Mouse (Mus musculus) B cell, adult 62 days (primary cell): ENCODE data around the gene Chchd1. TPM values are rescaled to one million over a fixed set of nuclear protein-coding genes. Genes with fewer than 3 reads are reported as not detected.

Source experiments
- total RNA-seq: library from RNA; stranded (reverse); gene quantifications from 4 replicates; pipeline ENCODE4 v1.2.4, GENCODE M21; 2023

The Chchd1 gene
- total RNA-seq = 32.0 to 40.8 TPM (median 34.1 TPM) in 4 replicates

DNA sequence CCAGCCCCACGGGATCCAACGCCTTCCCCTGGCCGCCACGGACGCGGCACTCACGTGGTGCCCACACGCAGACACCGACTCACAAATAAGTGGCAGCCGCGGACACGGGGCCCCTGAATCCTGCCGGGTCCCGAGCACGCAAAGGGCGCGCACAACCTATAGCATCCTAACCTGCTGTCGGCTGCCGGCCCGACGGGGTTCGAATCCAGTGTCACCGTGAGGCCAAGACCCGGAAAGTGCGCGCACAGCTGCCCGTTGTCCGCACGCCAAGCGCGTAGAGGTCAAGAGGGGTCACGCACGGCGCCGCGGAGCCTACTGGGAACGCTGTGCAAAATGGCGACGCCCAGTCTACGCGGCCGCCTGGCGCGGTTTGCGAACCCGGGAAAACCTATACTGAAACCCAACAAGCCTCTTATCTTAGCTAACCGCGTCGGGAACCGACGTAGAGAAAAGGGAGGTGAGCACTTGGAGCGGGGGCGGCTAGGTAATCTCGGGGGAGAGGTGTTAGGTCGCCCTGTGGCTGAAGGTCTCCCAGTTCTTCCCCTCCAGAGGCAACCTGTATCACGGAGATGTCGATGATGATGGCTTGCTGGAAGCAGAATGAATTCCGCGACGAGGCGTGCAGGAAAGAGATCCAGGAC is at the start of gene Chchd1:
Gene Chchd1 (plus strand): TSS at position 266 of the 641 bp plus-strand sequence.

GRCm38 (mm10) chr14:20656361-20656760 is 46.4 kb upstream of the Chchd1 start, which contains the start of gene Myoz1:
Myoz1 (minus strand) TSS chr14:20656540.

GRCm38 (mm10) chr14:20668154-20668810 is 34.5 kb upstream of the Chchd1 start, which contains the start of gene Synpo2l:
Synpo2l (minus strand) TSS chr14:20668354.

DNA sequence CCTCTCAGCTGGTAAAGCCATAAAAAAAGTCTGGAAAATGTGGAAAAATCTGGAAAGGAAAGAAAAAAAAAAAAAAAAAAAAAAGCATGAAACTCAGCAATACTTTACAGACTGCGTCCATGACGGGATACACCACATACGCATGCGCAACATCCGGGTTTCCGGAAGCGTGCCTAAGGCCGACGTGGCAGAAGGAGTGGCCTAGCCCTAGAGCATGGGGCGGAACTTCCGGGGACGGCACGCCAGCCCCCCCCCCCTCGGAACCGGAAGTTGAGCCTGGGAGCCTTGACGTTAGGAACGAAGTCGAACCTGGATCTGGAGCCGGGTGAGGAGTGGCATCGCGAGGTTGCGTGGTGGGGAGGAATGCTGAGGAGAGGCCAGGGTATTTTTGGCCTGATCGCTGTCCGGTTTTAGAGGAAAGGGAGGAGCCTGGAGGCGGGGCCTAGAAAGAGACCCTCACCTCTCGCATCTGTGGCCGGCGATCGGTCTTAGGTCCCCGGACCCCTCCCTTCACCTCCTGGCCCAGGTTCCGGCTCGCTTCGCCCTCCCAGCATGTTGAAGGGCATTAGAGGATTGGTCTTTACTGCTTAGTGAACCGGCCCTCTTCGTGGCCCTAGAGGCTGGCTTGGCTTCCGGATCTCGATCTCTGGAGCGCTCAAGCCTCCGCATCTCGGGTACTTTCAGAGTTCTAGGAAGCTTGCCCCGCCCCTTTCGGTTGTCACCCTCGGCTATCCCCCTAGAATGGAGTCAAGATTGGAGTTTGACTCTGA is 28.6 kb upstream of the Chchd1 start, which contains the start of gene Sec24c:
Gene Sec24c (plus strand): TSS at position 245 of the 770 bp plus-strand sequence.

GRCm38 (mm10) chr14:20694884-20695760 is 7.7 kb upstream of the Chchd1 start, which contains the start of gene Fut11:
Fut11 (plus strand) TSS chr14:20694968.

DNA sequence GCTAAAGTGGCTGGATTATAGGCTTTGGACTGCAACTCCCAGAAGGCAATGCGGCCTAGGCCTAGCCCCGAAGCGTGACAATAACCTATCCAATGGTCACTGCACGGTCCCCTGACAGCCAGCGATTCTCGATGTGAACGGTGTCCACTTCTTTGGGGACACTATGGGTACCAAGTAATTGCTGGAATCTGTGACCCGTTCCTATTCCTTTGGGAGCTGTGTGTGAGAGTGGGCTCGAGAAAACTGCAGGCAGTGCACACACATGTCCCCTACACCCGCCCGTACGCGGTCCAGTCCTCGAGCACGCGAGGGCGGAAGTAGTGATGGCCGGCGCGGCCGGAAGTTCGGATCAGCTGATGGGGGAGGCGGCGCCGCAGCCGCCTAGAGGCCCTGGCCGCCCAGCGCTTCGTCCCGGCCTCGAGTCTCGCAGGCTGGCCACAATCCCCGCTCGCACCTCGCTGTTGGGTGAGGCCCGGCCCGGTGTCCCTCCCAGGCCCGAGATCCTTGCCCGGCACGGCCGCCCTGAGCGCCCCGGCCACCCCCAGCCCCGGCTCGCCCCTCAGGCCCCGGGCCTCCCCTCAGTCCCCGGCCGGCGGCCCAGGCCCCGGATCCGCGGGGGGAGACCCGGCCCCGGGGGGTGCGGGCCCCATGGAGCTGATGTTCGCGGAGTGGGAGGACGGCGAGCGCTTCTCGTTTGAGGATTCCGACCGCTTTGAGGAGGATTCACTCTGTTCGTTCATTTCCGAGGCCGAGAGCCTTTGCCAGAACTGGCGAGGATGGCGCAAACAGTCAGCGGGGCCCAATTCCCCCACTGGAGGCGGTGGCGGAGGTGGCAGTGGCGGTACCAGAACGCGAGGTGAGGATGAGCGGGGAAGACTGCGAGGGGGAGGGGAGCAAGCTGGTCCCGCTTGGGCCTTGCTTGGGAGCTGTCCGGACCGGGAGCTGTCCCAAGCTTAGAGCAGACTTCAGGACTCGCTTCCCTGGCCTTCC is 4.7 kb downstream of the Chchd1 start, which contains the start of gene Zswim8:
Gene Zswim8 (plus strand): TSS at position 352 of the 990 bp plus-strand sequence.

DNA sequence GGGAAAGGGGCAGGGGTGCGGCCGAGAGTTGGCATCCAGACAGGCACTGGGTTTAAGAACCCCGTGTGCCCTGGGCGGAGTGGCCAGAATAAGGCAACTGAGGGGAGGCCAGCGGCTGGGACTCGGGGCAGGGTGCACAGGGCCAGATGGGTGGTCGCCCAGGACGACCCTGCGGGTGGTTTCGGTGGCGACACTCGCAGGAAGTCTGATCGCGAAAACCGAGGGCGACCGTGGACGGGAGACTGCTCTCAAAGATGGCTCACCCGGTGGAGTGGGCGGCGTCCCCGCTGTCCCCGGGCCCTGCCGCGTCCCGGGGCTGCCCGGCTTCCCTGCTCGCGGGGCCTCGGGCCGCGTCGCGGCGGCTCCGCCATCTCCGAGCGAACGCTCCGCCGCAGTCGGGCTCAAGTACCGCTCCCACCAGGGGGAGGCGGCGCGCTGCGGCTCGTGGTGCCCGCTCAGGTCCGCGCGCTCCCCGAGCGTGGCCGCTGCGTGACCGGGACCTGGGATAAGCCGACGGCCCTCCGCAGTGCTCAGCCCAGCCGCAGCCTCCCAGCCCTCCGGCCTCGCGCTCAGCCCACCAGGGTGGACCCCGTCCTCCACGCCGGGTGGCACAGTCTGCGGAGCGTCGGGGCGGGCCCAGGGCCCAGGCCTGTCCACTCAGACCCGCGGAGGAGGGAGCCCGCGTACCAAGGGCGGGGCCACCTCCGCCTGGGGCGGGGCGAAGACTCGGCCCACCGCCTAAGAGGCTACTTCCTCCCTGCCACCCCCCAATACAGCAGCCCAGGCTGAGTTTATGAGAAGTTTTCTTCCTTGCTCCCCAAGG is 31.4 kb downstream of the Chchd1 start, which contains the start of gene Ndst2:
Gene Ndst2 (minus strand): TSS at position 611 of the 823 bp plus-strand sequence.

Other genes starting within 250 kb of the Chchd1 start
- gene Anxa7, start 222.9 kb upstream of the Chchd1 start, total RNA-seq = 49.7 to 53.2 TPM (median 50.3 TPM) in 4 replicates
- gene Mss51, start 206.1 kb upstream of the Chchd1 start, total RNA-seq = 2.8 to 4.5 TPM (median 4.2 TPM) in 4 replicates
- gene Ppp3cb, start 156.4 kb upstream of the Chchd1 start, total RNA-seq = 101 to 117 TPM (median 110 TPM) in 4 replicates
- gene Usp54, start 61.9 kb upstream of the Chchd1 start, total RNA-seq = 5.2 to 6.9 TPM (median 5.8 TPM) in 4 replicates
- gene Myoz1, start 46.5 kb upstream of the Chchd1 start, total RNA-seq = not detected in 4 replicates
- 0.18 to 0.27 TPM (median 0.20 TPM) in 3 of 4 replicates, not detected in the other for gene Synpo2l, start 34.7 kb upstream of the Chchd1 start, total RNA-seq
- 216 to 224 TPM (median 218 TPM) in 4 replicates for gene Sec24c, start 28.7 kb upstream of the Chchd1 start, total RNA-seq
- 6.2 to 7.0 TPM (median 6.3 TPM) in 4 replicates for gene Fut11, start 8.0 kb upstream of the Chchd1 start, total RNA-seq
- gene Zswim8, start 4.5 kb downstream of the Chchd1 start, total RNA-seq = 192 to 208 TPM (median 201 TPM) in 4 replicates
- 48.6 to 52.8 TPM (median 50.3 TPM) in 4 replicates for gene Ndst2, start 31.6 kb downstream of the Chchd1 start, total RNA-seq
- gene Camk2g, start 91.1 kb downstream of the Chchd1 start, total RNA-seq = 19.7 to 28.2 TPM (median 21.3 TPM) in 4 replicates
- 2.1 to 3.3 TPM (median 2.9 TPM) in 4 replicates for gene Plau, start 133.7 kb downstream of the Chchd1 start, total RNA-seq
- 18.5 to 21.1 TPM (median 19.4 TPM) in 4 replicates for gene Vcl, start 226.4 kb downstream of the Chchd1 start, total RNA-seq